Mouse (Mus musculus): ENCODE measurements around the gene Wnk4. TPM values are rescaled to one million over a fixed set of nuclear protein-coding genes. Genes with fewer than 3 reads are reported as not detected.

Gene Wnk4
- polyA plus RNA-seq, 1 experiment from 2014 or later = 4.1 TPM

- Histone ChIP-seq H3K9ac (peak overlapping the region; percentile 73), H3K36me3 (0 out of 2 replicates have a peak, but pooled peaks cover 4% of the 10 kb centered on the region), H3K4me3 (peak overlapping the region; percentile 65), H3K4me2 (peak overlapping the region; percentile 97), H3K27me3 (peaks cover 37% of the 10 kb centered on the region), H3K9me3 (replicated peaks) (no peaks in the 10 kb centered on the region), H3K4me1 (replicated peaks) (peaks cover 73% of the 10 kb centered on the region), H3K27ac (peak overlapping the region; percentile 82)
- no peak for ATAC-seq (replicated peaks; ENCODE audit: insufficient number of reproducible peaks, insufficient read depth, low FRiP score, low read depth)
- WGBS = 2% methylated on average over 30 of the region's 30 CpGs
These were observed 536 bp downstream of the Wnk4 start for GRCm38 (mm10) chr11:101260826-101261380.

- Histone ChIP-seq H3K4me3 (peak overlapping the region; percentile 36), H3K9me3 (replicated peaks) (no peaks in the 10 kb centered on the region), H3K4me2 (peak overlapping the region; percentile 97), H3K4me1 (replicated peaks) (peaks cover 64% of the 10 kb centered on the region), H3K36me3 (0 out of 2 replicates have a peak, but pooled peaks cover 4% of the 10 kb centered on the region), H3K27me3 (peaks cover 46% of the 10 kb centered on the region), H3K27ac (no peak overlapping the region), H3K9ac (peak overlapping the region; percentile 16; the same call in 1 of the 2 replicates)
- no peak for ATAC-seq (replicated peaks; ENCODE audit: insufficient number of reproducible peaks, insufficient read depth, low FRiP score, low read depth)
- 4% methylated on average over 24 of the region's 24 CpGs for WGBS
These were observed 2.1 kb downstream of the Wnk4 start for GRCm38 (mm10) chr11:101262272-101262967.

- peaks cover 60% of the 10 kb centered on the region for H3K4me1 ChIP-seq (replicated peaks)
- H3K27ac ChIP-seq = no peak overlapping the region
- H3K4me3 ChIP-seq = peak overlapping the region; percentile 36
- WGBS = 12% methylated on average over 32 of the region's 32 CpGs
- H3K36me3 ChIP-seq = no peaks in the 10 kb centered on the region
- H3K9ac ChIP-seq = no peak overlapping the region
- no peak for ATAC-seq (replicated peaks; ENCODE audit: insufficient number of reproducible peaks, insufficient read depth, low FRiP score, low read depth)
- H3K4me2 ChIP-seq = peak overlapping the region; percentile 97
- no peaks in the 10 kb centered on the region for H3K9me3 ChIP-seq (replicated peaks)
- peaks cover 46% of the 10 kb centered on the region for H3K27me3 ChIP-seq
These were observed 3.0 kb downstream of the Wnk4 start for GRCm38 (mm10) chr11:101263138-101263988.

GRCm38 (mm10) chr11:101263989-101264280 is 3.6 kb downstream of the Wnk4 start:
- H3K4me3 ChIP-seq = peak overlapping the region; percentile 10; the same call in 1 of the 2 replicates
- peaks cover 48% of the 10 kb centered on the region for H3K27me3 ChIP-seq
- H3K4me1 ChIP-seq (replicated peaks) = peaks cover 54% of the 10 kb centered on the region

GRCm38 (mm10) chr11:101264954-101265471 is 4.6 kb downstream of the Wnk4 start:
- H3K27me3 ChIP-seq = peaks cover 50% of the 10 kb centered on the region
- 7% methylated on average over 31 of the region's 31 CpGs for WGBS
- peak overlapping the region; percentile 26 for H3K4me3 ChIP-seq
- H3K9me3 ChIP-seq (replicated peaks) = no peaks in the 10 kb centered on the region
- no peak for ATAC-seq (replicated peaks; ENCODE audit: insufficient number of reproducible peaks, insufficient read depth, low FRiP score, low read depth)
- H3K4me1 ChIP-seq (replicated peaks) = peaks cover 50% of the 10 kb centered on the region
- no peaks in the 10 kb centered on the region for H3K36me3 ChIP-seq
- H3K4me2 ChIP-seq = peak overlapping the region; percentile 50
- H3K27ac ChIP-seq = no peak overlapping the region
- H3K9ac ChIP-seq = 0 out of 2 replicates have a peak overlapping the region, but pooled peaks have one; percentile 15

More at GRCm38 (mm10) chr11:101263989-101264280, 3.6 kb downstream of the Wnk4 start:
- Histone ChIP-seq H3K9me3 (replicated peaks) (no peaks in the 10 kb centered on the region), H3K9ac (no peak overlapping the region), H3K36me3 (no peaks in the 10 kb centered on the region), H3K27ac (no peak overlapping the region), H3K4me2 (no peak overlapping the region; the same call in 1 of the 2 replicates)
- no peak for ATAC-seq (replicated peaks; ENCODE audit: insufficient number of reproducible peaks, insufficient read depth, low FRiP score, low read depth)
- WGBS = 22% methylated on average over 3 of the region's 3 CpGs

GRCm38 (mm10) chr11:101265906-101266305 is 5.5 kb downstream of the Wnk4 start:
- H3K4me2 ChIP-seq = no peak overlapping the region

GRCm38 (mm10) chr11:101269577-101270116 is 9.3 kb downstream of the Wnk4 start:
- no peak for ATAC-seq (replicated peaks; ENCODE audit: insufficient number of reproducible peaks, insufficient read depth, low FRiP score, low read depth)
- H3K9ac ChIP-seq = no peak overlapping the region
- H3K36me3 ChIP-seq = no peaks in the 10 kb centered on the region; the same call in 1 of the 2 replicates
- H3K4me1 ChIP-seq (replicated peaks) = peaks cover 14% of the 10 kb centered on the region
- H3K27me3 ChIP-seq = peaks cover 23% of the 10 kb centered on the region
- no peak overlapping the region for H3K27ac ChIP-seq
- H3K4me3 ChIP-seq = no peak overlapping the region
- no peaks in the 10 kb centered on the region for H3K9me3 ChIP-seq (replicated peaks)
- H3K4me2 ChIP-seq = no peak overlapping the region
- 14% methylated on average over 10 of the region's 10 CpGs for WGBS

More at GRCm38 (mm10) chr11:101265906-101266305, 5.5 kb downstream of the Wnk4 start:
- Histone ChIP-seq H3K9ac (no peak overlapping the region), H3K27me3 (peaks cover 50% of the 10 kb centered on the region), H3K27ac (no peak overlapping the region), H3K4me1 (replicated peaks) (peaks cover 43% of the 10 kb centered on the region), H3K4me3 (no peak overlapping the region), H3K36me3 (no peaks in the 10 kb centered on the region), H3K9me3 (replicated peaks) (no peaks in the 10 kb centered on the region)
- 36% methylated on average over 6 of the region's 6 CpGs for WGBS
- ATAC-seq (replicated peaks; ENCODE audit: insufficient number of reproducible peaks, insufficient read depth, low FRiP score, low read depth) = no peak

- Histone ChIP-seq H3K9ac (no peak overlapping the region), H3K27ac (no peak overlapping the region), H3K9me3 (replicated peaks) (no peaks in the 10 kb centered on the region), H3K36me3 (no peaks in the 10 kb centered on the region; the same call in 1 of the 2 replicates), H3K4me2 (no peak overlapping the region), H3K27me3 (0 out of 2 replicates have a peak, but pooled peaks cover 4% of the 10 kb centered on the region), H3K4me3 (no peak overlapping the region), H3K4me1 (replicated peaks) (peaks cover 20% of the 10 kb centered on the region)
- no peak for ATAC-seq (replicated peaks; ENCODE audit: insufficient number of reproducible peaks, insufficient read depth, low FRiP score, low read depth)
- 81% methylated on average over 3 of the region's 3 CpGs for WGBS
These were observed 12.1 kb downstream of the Wnk4 start for GRCm38 (mm10) chr11:101272446-101272845.

- Histone ChIP-seq H3K4me3 (no peak overlapping the region), H3K4me2 (no peak overlapping the region), H3K4me1 (replicated peaks) (peaks cover 26% of the 10 kb centered on the region), H3K27ac (no peak overlapping the region), H3K9me3 (replicated peaks) (no peaks in the 10 kb centered on the region), H3K27me3 (peaks cover 3% of the 10 kb centered on the region; the same call in 1 of the 2 replicates), H3K9ac (no peak overlapping the region), H3K36me3 (no peaks in the 10 kb centered on the region; the same call in 1 of the 2 replicates)
- ATAC-seq (replicated peaks; ENCODE audit: insufficient number of reproducible peaks, insufficient read depth, low FRiP score, low read depth) = no peak
- WGBS = 69% methylated on average over 4 of the region's 4 CpGs
These were observed 14.9 kb downstream of the Wnk4 start for GRCm38 (mm10) chr11:101275309-101275708.

- no peaks in the 10 kb centered on the region; the same call in 1 of the 2 replicates for H3K36me3 ChIP-seq
- 38% methylated on average over 27 of the region's 27 CpGs for WGBS
- peak overlapping the region; percentile 69; the same call in 1 of the 2 replicates for H3K4me3 ChIP-seq
- H3K9me3 ChIP-seq (replicated peaks) = no peaks in the 10 kb centered on the region
- peak overlapping the region; percentile 80 for H3K4me2 ChIP-seq
- no peak overlapping the region for H3K9ac ChIP-seq
- peaks cover 3% of the 10 kb centered on the region; the same call in 1 of the 2 replicates for H3K27me3 ChIP-seq
- H3K4me1 ChIP-seq (replicated peaks) = peaks cover 26% of the 10 kb centered on the region
- no peak for ATAC-seq (replicated peaks; ENCODE audit: insufficient number of reproducible peaks, insufficient read depth, low FRiP score, low read depth)
- H3K27ac ChIP-seq = no peak overlapping the region
These were observed 16.1 kb downstream of the Wnk4 start for GRCm38 (mm10) chr11:101276319-101277070.
